Comparison of ENCODE assay signal across 18 mouse cellular contexts in genomic region chr3:141691418-141691817, GRCm38 (mm10).
DNase-seq lines count a peak whose midpoint lies in the region; ATAC-seq and TF ChIP-seq lines count a peak whose summit lies in the region.
"Had no signal": no experiment of that assay in that cellular context is flagged by ENCODE, and none has a peak within 500 bp of the region (broad histone marks: within the 10 kb centered on the region; RNA-seq: fewer than 3 reads in every experiment).

No protein-coding gene starts in this region.

- no peak overlapping the region for H3K4me2 ChIP-seq in hindbrain, embryonic 13.5 days
- H3K4me2 ChIP-seq in neural tube, embryonic 13.5 days: no peak overlapping the region
- H3K4me2 ChIP-seq in kidney, embryonic 16.5 days (replicated peaks; ENCODE audit: low read depth, low read length): no peak overlapping the region
- H3K4me2 ChIP-seq: heart, embryonic 11.5 days; limb, embryonic 12.5 days had no signal

- no peak for DNase-seq in hindbrain, embryonic 10.5 days (ENCODE audit: low spot score)
- DNase-seq in brain, embryonic 14.5 days (ENCODE audit: low read depth): peak; percentile 81
- DNase-seq in adipocyte (ENCODE audit: low spot score): no peak
- DNase-seq: adrenal gland, adult 2 months; embryo, embryonic 11 days; gastrocnemius, postnatal 25 days; heart, postnatal 4 days; kidney, adult 2 months; kidney, postnatal 4 days; thymus, postnatal 4 days had no signal

- WGBS in hindbrain, embryonic 13.5 days: 72% methylated on average over 3 of the region's 3 CpGs
- WGBS in hindbrain, embryonic 10.5 days: 81% methylated on average over 3 of the region's 3 CpGs
- WGBS in neural tube, embryonic 13.5 days: 73% methylated on average over 3 of the region's 3 CpGs
- 82% methylated on average over 3 of the region's 3 CpGs for WGBS in kidney, embryonic 16.5 days

- ATAC-seq in hindbrain, embryonic 13.5 days (ENCODE audit: low FRiP score): no peak
- peak; percentile 73 to 88 for ATAC-seq in hematopoietic stem cell, adult 5-6 weeks (replicated peaks in 1 of 2; ENCODE audit: insufficient read depth in 1 of 2, low FRiP score in 2 of 2, low TSS enrichment in 1 of 2, low read depth in 1 of 2, poor library complexity in 2 of 2, severe bottlenecking in 2 of 2)
- ATAC-seq in neural tube, embryonic 13.5 days (ENCODE audit: low read depth): peak; percentile 43; the same call in 1 of the 2 replicates
- no peak for ATAC-seq in kidney, embryonic 16.5 days (ENCODE audit: low FRiP score, low TSS enrichment)
- ATAC-seq: lung, postnatal 0 days had no signal

- TF ChIP-seq POLR2A in brain, embryonic 14.5 days (IDR thresholded peaks at IDR 0.05; ENCODE audit: borderline replicate concordance, extremely low read depth, insufficient read depth, insufficient read length, poor library complexity, severe bottlenecking): no peak

- H3K36me3 ChIP-seq in hindbrain, embryonic 13.5 days: no peaks in the 10 kb centered on the region
- H3K36me3 ChIP-seq in hindbrain, embryonic 10.5 days: no peaks in the 10 kb centered on the region
- H3K36me3 ChIP-seq in neural tube, embryonic 13.5 days: no peaks in the 10 kb centered on the region
- no peaks in the 10 kb centered on the region for H3K36me3 ChIP-seq in kidney, embryonic 16.5 days (ENCODE audit: insufficient read depth, low read length)

- no peaks in the 10 kb centered on the region for H3K9me3 ChIP-seq in hindbrain, embryonic 13.5 days
- no peaks in the 10 kb centered on the region for H3K9me3 ChIP-seq in hindbrain, embryonic 10.5 days
- H3K9me3 ChIP-seq in neural tube, embryonic 13.5 days: no peaks in the 10 kb centered on the region
- H3K9me3 ChIP-seq in kidney, embryonic 16.5 days (ENCODE audit: low read length): no peaks in the 10 kb centered on the region
- H3K9me3 ChIP-seq: limb, embryonic 12.5 days had no signal

- H3K4me1 ChIP-seq in hindbrain, embryonic 13.5 days (replicated peaks): peaks cover 14% of the 10 kb centered on the region
- 0 out of 2 replicates have a peak, but pooled peaks cover 4% of the 10 kb centered on the region for H3K4me1 ChIP-seq in hindbrain, embryonic 10.5 days (replicated peaks)
- peaks cover 16% of the 10 kb centered on the region for H3K4me1 ChIP-seq in neural tube, embryonic 13.5 days (replicated peaks)
- H3K4me1 ChIP-seq in kidney, embryonic 16.5 days (ENCODE audit: insufficient read depth, low read length): no peaks in the 10 kb centered on the region
- H3K4me1 ChIP-seq: limb, embryonic 12.5 days had no signal

- no peak overlapping the region for H3K4me3 ChIP-seq in hindbrain, embryonic 13.5 days
- H3K4me3 ChIP-seq in hindbrain, embryonic 10.5 days: no peak overlapping the region
- no peak overlapping the region for H3K4me3 ChIP-seq in neural tube, embryonic 13.5 days
- no peak overlapping the region for H3K4me3 ChIP-seq in kidney, embryonic 16.5 days (ENCODE audit: low read length)
- H3K4me3 ChIP-seq: limb, embryonic 12.5 days had no signal

- H3K9ac ChIP-seq in hindbrain, embryonic 13.5 days: no peak overlapping the region
- H3K9ac ChIP-seq in neural tube, embryonic 13.5 days: no peak overlapping the region
- no peak overlapping the region for H3K9ac ChIP-seq in kidney, embryonic 16.5 days (replicated peaks; ENCODE audit: low read length)
- H3K9ac ChIP-seq: limb, embryonic 12.5 days; liver, embryonic 14.5 days had no signal

- H3K27ac ChIP-seq in hindbrain, embryonic 13.5 days: peak overlapping the region; percentile 35; the same call in 1 of the 2 replicates
- no peak overlapping the region for H3K27ac ChIP-seq in hindbrain, embryonic 10.5 days
- peak overlapping the region; percentile 46; the same call in 1 of the 2 replicates for H3K27ac ChIP-seq in neural tube, embryonic 13.5 days (replicated peaks)
- no peak overlapping the region for H3K27ac ChIP-seq in kidney, embryonic 16.5 days (ENCODE audit: low read length)
- H3K27ac ChIP-seq: limb, embryonic 12.5 days; liver, embryonic 14.5 days had no signal

- no peak for TF ChIP-seq CTCF in brain, embryonic 14.5 days (IDR thresholded peaks at IDR 0.05; ENCODE audit: borderline replicate concordance, extremely low read depth, insufficient read depth, insufficient read length)

- H3K27me3 ChIP-seq in hindbrain, embryonic 13.5 days: no peaks in the 10 kb centered on the region
- H3K27me3 ChIP-seq in hindbrain, embryonic 10.5 days (ENCODE audit: insufficient read depth, poor library complexity, severe bottlenecking): no peaks in the 10 kb centered on the region
- H3K27me3 ChIP-seq in neural tube, embryonic 13.5 days: no peaks in the 10 kb centered on the region
- no peaks in the 10 kb centered on the region for H3K27me3 ChIP-seq in kidney, embryonic 16.5 days (ENCODE audit: insufficient read depth, low read length)
- H3K27me3 ChIP-seq: limb, embryonic 12.5 days had no signal

Comparison
In these comparisons a context has a peak if more than half of its experiments do, and no peak if none do; other contexts are left out.
1. H3K27ac ChIP-seq: peak in hindbrain, embryonic 13.5 days (single experiment) and neural tube, embryonic 13.5 days (single experiment); none in hindbrain, embryonic 10.5 days (single experiment) and kidney, embryonic 16.5 days (single experiment).
2. ATAC-seq: peak in hematopoietic stem cell, adult 5-6 weeks (2 of 2) and neural tube, embryonic 13.5 days (single experiment); none in hindbrain, embryonic 13.5 days (single experiment) and kidney, embryonic 16.5 days (single experiment).